Mouse (Mus musculus): ENCODE results near the gene Gtf2h5. TPM values are rescaled to one million over a fixed set of nuclear protein-coding genes. Genes with fewer than 3 reads are reported as not detected.

The Gtf2h5 gene
- polyA plus RNA-seq (2014; fragmentation: Illumina TruSeq; extraction: RNeasy Lipid Tissue Mini Kit (QIAGEN cat#74804); ENCODE audit: insufficient read depth, low read depth, low replicate concordance): 84.4 TPM

DNA sequence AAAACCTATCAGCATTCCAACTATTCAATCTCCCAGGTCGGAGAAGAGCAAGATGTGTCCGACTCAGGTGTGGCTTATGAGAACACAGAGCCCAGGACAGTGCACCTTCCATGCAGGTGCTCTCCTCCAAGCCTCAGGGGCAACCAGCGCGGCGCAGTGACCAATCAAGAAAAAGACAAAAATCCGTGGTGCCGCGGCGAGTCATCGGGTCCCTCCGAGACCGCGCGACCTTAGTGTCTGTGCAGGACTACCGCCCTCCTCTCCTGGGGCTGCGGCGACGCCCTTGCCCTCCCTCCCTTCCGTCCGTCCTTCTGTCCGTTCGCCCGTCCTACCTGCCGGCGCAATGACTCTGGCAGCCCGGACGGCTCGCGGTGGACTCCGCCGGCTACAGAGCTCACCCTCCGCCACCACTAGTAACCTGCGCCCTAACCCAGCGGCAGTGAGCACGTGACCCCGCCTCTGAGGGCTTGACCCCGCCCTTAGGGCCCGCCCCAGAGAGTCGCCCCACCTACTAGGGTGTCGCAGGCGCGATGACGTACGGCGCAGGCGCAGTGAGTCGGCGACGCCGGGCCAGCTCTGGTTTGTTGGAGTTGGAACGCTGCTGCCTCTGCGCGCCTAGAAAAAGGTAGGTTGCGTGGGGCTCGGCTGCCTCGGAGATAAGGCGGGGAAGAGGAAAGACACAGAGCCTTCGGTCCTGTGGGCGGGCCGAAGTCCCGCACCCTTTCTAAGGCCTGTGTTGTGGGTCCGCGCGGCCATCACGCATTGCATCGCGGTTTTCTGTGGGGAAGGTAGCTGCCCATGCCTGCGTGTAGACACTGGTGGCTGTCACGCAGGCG is at the start of gene Gtf2h5, which contains the start of gene Serac1:
Gene Gtf2h5 (plus strand): TSS at position 500 of the 836 bp plus-strand sequence.
Gene Serac1 (minus strand): TSS at position 455 of the 836 bp plus-strand sequence.

DNA sequence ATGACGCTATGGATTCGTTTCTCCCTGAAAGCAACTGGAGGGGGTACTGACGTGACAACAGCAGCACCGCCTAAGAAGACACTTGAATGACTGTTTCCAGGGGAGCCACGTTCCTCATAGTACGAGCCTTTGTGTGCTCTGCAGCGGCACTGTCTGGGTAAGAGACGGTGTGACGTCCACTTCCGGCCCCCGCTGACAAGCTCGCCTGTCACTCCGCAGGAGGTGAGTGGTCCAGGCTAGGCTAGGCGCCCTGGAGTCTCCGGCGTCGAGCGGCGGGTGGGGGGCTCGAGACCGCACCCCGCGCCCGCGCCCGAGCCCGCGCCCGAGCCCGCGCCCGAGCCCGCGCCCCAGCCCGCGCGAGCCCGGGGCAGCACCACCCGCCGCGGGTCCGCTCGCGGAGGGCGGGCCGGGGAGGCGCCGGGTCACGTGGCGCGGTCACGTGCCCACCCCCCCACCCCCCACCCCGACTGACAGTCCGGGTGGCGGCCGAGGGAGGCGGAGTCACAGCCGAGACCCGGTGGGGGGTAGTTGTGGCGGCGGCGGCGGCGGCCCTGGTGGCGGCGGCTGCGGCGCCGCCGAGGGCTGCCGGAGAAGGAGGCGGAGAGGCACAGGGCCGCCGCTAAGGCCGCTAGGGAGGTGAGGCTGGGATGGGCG is 26.9 kb downstream of the Gtf2h5 start, which contains the start of gene Tulp4:
Gene Tulp4 (plus strand): TSS at position 77 of the 654 bp plus-strand sequence.

Other genes with a start within 250 kb of the Gtf2h5 start
- gene Snx9, start 238.5 kb upstream of the Gtf2h5 start, polyA plus RNA-seq (2014; fragmentation: Illumina TruSeq; extraction: RNeasy Lipid Tissue Mini Kit (QIAGEN cat#74804); ENCODE audit: insufficient read depth, low read depth, low replicate concordance): 26.9 TPM
- gene Synj2, start 138.5 kb upstream of the Gtf2h5 start, polyA plus RNA-seq (2014; fragmentation: Illumina TruSeq; extraction: RNeasy Lipid Tissue Mini Kit (QIAGEN cat#74804); ENCODE audit: insufficient read depth, low read depth, low replicate concordance): 3.7 TPM
- 0.92 TPM for gene Serac1, start within 50 bp of the Gtf2h5 start, polyA plus RNA-seq (2014; fragmentation: Illumina TruSeq; extraction: RNeasy Lipid Tissue Mini Kit (QIAGEN cat#74804); ENCODE audit: insufficient read depth, low read depth, low replicate concordance)
- gene Tulp4, start 26.7 kb downstream of the Gtf2h5 start, polyA plus RNA-seq (2014; fragmentation: Illumina TruSeq; extraction: RNeasy Lipid Tissue Mini Kit (QIAGEN cat#74804); ENCODE audit: insufficient read depth, low read depth, low replicate concordance): 16.3 TPM
- 7.3 TPM for gene Tmem181a, start 177.1 kb downstream of the Gtf2h5 start, polyA plus RNA-seq (2014; fragmentation: Illumina TruSeq; extraction: RNeasy Lipid Tissue Mini Kit (QIAGEN cat#74804); ENCODE audit: insufficient read depth, low read depth, low replicate concordance)
- gene Dynlt1a, start 237.7 kb downstream of the Gtf2h5 start, polyA plus RNA-seq (2014; fragmentation: Illumina TruSeq; extraction: RNeasy Lipid Tissue Mini Kit (QIAGEN cat#74804); ENCODE audit: insufficient read depth, low read depth, low replicate concordance): 3.0 TPM